Mouse (Mus musculus) T-helper 17 cell (primary cell): ENCODE measurements around the gene Usp30.

ENCODE experiments used
- in situ Hi-C, 2 experiments: fragments of 300-600 bp; cut with MboI, MseI; formaldehyde crosslinking; loops; 1 replicate in 1 of 2; 2 replicates in 1 of 2; pipeline ENCODE4 v1.15.1; 2025; ENCODE audit warnings: high pct_unique_total_duplicates in 2 of 2

The Usp30 gene

GRCm38 (mm10) chr5:114126499-114127244 is 61.4 kb downstream of the Usp30 start:
- in situ Hi-C loops = no loop called here

- in situ Hi-C loops = no loop called here
These were observed 62.4 kb downstream of the Usp30 start, which contains the start of gene Alkbh2 for GRCm38 (mm10) chr5:114127374-114128349. Alkbh2 (minus strand) TSS chr5:114128218.

GRCm38 (mm10) chr5:114129550-114130210 is 64.4 kb downstream of the Usp30 start:
- in situ Hi-C loops = no loop called here

- in situ Hi-C loops = no loop called here
These were observed 64.9 kb downstream of the Usp30 start, which contains the start of gene Ung for GRCm38 (mm10) chr5:114130211-114130605. Ung (plus strand) TSS chr5:114130386.

- in situ Hi-C loops = no loop called here
These were observed 65.6 kb downstream of the Usp30 start for GRCm38 (mm10) chr5:114130698-114131520.

GRCm38 (mm10) chr5:114131521-114131840 is 66.2 kb downstream of the Usp30 start:
- in situ Hi-C loops = no loop called here

- in situ Hi-C loops = no loop called here
These were observed 67.6 kb downstream of the Usp30 start for GRCm38 (mm10) chr5:114132841-114133240.

- in situ Hi-C loops = no loop called here
These were observed 68.9 kb downstream of the Usp30 start for GRCm38 (mm10) chr5:114134091-114134534.

- in situ Hi-C loops = no loop called here
These were observed 70.3 kb downstream of the Usp30 start for GRCm38 (mm10) chr5:114135516-114135915.

GRCm38 (mm10) chr5:114137481-114138276 is 72.4 kb downstream of the Usp30 start:
- in situ Hi-C loops = no loop called here

GRCm38 (mm10) chr5:114138277-114139164 is 73.3 kb downstream of the Usp30 start:
- in situ Hi-C loops = no loop called here

- in situ Hi-C loops = no loop called here
These were observed 73.9 kb downstream of the Usp30 start for GRCm38 (mm10) chr5:114139175-114139574.

GRCm38 (mm10) chr5:114146028-114146888 is 81.0 kb downstream of the Usp30 start, which contains the start of gene Acacb:
Acacb (plus strand) TSS chr5:114146535.
- in situ Hi-C loops = no loop called here

GRCm38 (mm10) chr5:114147043-114147972 is 82.0 kb downstream of the Usp30 start:
- in situ Hi-C loops = no loop called here

GRCm38 (mm10) chr5:114152359-114153092 is 87.3 kb downstream of the Usp30 start:
- in situ Hi-C loops = loop anchor here in 1 of 2 experiments (10.0 kb wide), 1 partner anchor 1358 kb away; no protein-coding TSS in a partner anchor

GRCm38 (mm10) chr5:114153490-114153889 is 88.2 kb downstream of the Usp30 start:
- in situ Hi-C loops = loop anchor here in 1 of 2 experiments (10.0 kb wide), 1 partner anchor 1359 kb away; no protein-coding TSS in a partner anchor
